Mouse (Mus musculus) megakaryocyte-erythroid progenitor cell, adult 5-6 weeks (primary cell): ENCODE results near the gene Cldnd2. TPM values are rescaled to one million over a fixed set of nuclear protein-coding genes. Genes with fewer than 3 reads are reported as not detected.

ENCODE experiments used
- ATAC-seq: replicated peaks from 2 replicates; pipeline ENCODE4 v1.8.0; 2016; ENCODE audit warnings: mild to moderate bottlenecking, inconsistent platforms; ENCODE audit not compliant: severe bottlenecking, poor library complexity, low FRiP score, low TSS enrichment
- total RNA-seq, 2 experiments: library from RNA; stranded (forward) in 1 of 2; stranded (reverse) in 1 of 2; fragments of 200-1000, 215-1000 nt in 1 of 2; fragments of >200 nt in 1 of 2; fragmentation: Nextera tagmentation in 1 of 2; gene quantifications; 2 replicates each; pipeline ENCODE4 v1.2.3; 2014 to 2017

Cldnd2 gene
- total RNA-seq, 2 experiments from 2014 or later: not detected

GRCm38 (mm10) chr7:43483236-43483635 is 42.7 kb downstream of the Cldnd2 start:
- ATAC-seq: peak; percentile 25; the same call in 1 of the 2 replicates

- ATAC-seq: no peak
These were observed 48.1 kb downstream of the Cldnd2 start for GRCm38 (mm10) chr7:43488646-43489045.

GRCm38 (mm10) chr7:43489631-43490125 is 49.1 kb downstream of the Cldnd2 start, which contains the start of gene Iglon5:
Gene Iglon5, minus strand, starts transcription at chr7:43490075.
- no peak for ATAC-seq

GRCm38 (mm10) chr7:43490182-43490584 is 49.6 kb downstream of the Cldnd2 start:
- no peak for ATAC-seq

- ATAC-seq: no peak
These were observed 50.3 kb downstream of the Cldnd2 start for GRCm38 (mm10) chr7:43490861-43491260.

Other genes starting within 250 kb of the Cldnd2 start
- gene Zfp715, start 127.5 kb upstream of the Cldnd2 start, total RNA-seq (2014; fragmentation: Nextera tagmentation): 11.5 and 15.9 TPM in 2 replicates
- 5.0 and 16.7 TPM in 2 replicates for gene Zfp715, start 127.5 kb upstream of the Cldnd2 start, total RNA-seq (2017)
- 6.4 and 6.9 TPM in 2 replicates for gene Siglecf, start 89.4 kb upstream of the Cldnd2 start, total RNA-seq (2014; fragmentation: Nextera tagmentation)
- 3.1 and 13.0 TPM in 2 replicates for gene Siglecf, start 89.4 kb upstream of the Cldnd2 start, total RNA-seq (2017)
- gene Siglecg, start 32.6 kb upstream of the Cldnd2 start, total RNA-seq (2014; fragmentation: Nextera tagmentation): 3.1 and 4.4 TPM in 2 replicates
- 1.3 TPM in 1 of 2 replicates, not detected in the other for gene Siglecg, start 32.6 kb upstream of the Cldnd2 start, total RNA-seq (2017)
- 2.1 TPM in 1 of 2 replicates, not detected in the other for gene Lim2, start 13.1 kb upstream of the Cldnd2 start, total RNA-seq (2014; fragmentation: Nextera tagmentation)
- gene Lim2, start 13.1 kb upstream of the Cldnd2 start, total RNA-seq (2017): not detected in 2 replicates
- gene Nkg7, start 3.7 kb upstream of the Cldnd2 start, total RNA-seq (2014; fragmentation: Nextera tagmentation): 49.9 and 86.7 TPM in 2 replicates
- gene Nkg7, start 3.7 kb upstream of the Cldnd2 start, total RNA-seq (2017): 41.8 and 53.8 TPM in 2 replicates
- gene Etfb, start 3.3 kb downstream of the Cldnd2 start, total RNA-seq (2014; fragmentation: Nextera tagmentation): 212 and 237 TPM in 2 replicates
- gene Etfb, start 3.3 kb downstream of the Cldnd2 start, total RNA-seq (2017): 396 and 426 TPM in 2 replicates
- gene Gm45233, start 3.3 kb downstream of the Cldnd2 start, total RNA-seq (2014; fragmentation: Nextera tagmentation): not detected in 2 replicates
- 4.2 TPM in 1 of 2 replicates, not detected in the other for gene Gm45233, start 3.3 kb downstream of the Cldnd2 start, total RNA-seq (2017)
- 2.3 and 2.9 TPM in 2 replicates for gene Vsig10l, start 22.4 kb downstream of the Cldnd2 start, total RNA-seq (2014; fragmentation: Nextera tagmentation)
- 3.0 and 8.9 TPM in 2 replicates for gene Vsig10l, start 22.4 kb downstream of the Cldnd2 start, total RNA-seq (2017)
- gene Iglon5, start 49.3 kb downstream of the Cldnd2 start, total RNA-seq (2014; fragmentation: Nextera tagmentation): not detected in 2 replicates
- gene Iglon5, start 49.3 kb downstream of the Cldnd2 start, total RNA-seq (2017): not detected in 2 replicates
- gene 4931406B18Rik, start 65.2 kb downstream of the Cldnd2 start, total RNA-seq (2014; fragmentation: Nextera tagmentation): not detected in 2 replicates
- gene 4931406B18Rik, start 65.2 kb downstream of the Cldnd2 start, total RNA-seq (2017): not detected in 2 replicates
- 1.9 and 3.5 TPM in 2 replicates for gene Cd33, start 103.6 kb downstream of the Cldnd2 start, total RNA-seq (2014; fragmentation: Nextera tagmentation)
- gene Cd33, start 103.6 kb downstream of the Cldnd2 start, total RNA-seq (2017): 0.19 and 0.42 TPM in 2 replicates
- gene Zfp658, start 121.5 kb downstream of the Cldnd2 start, total RNA-seq (2014; fragmentation: Nextera tagmentation): 1.0 and 1.2 TPM in 2 replicates
- gene Zfp658, start 121.5 kb downstream of the Cldnd2 start, total RNA-seq (2017): 0.09 and 0.11 TPM in 2 replicates
- gene Zfp719, start 138.8 kb downstream of the Cldnd2 start, total RNA-seq (2014; fragmentation: Nextera tagmentation): 5.0 and 5.5 TPM in 2 replicates
- gene Zfp719, start 138.8 kb downstream of the Cldnd2 start, total RNA-seq (2017): 4.2 and 4.5 TPM in 2 replicates
- not detected in 2 replicates for gene Zfp819, start 166.4 kb downstream of the Cldnd2 start, total RNA-seq (2014; fragmentation: Nextera tagmentation)
- gene Zfp819, start 166.4 kb downstream of the Cldnd2 start, total RNA-seq (2017): not detected in 2 replicates
- not detected in 2 replicates for gene Ceacam18, start 193.9 kb downstream of the Cldnd2 start, total RNA-seq (2014; fragmentation: Nextera tagmentation)
- not detected in 2 replicates for gene Ceacam18, start 193.9 kb downstream of the Cldnd2 start, total RNA-seq (2017)
- 0.84 TPM in 1 of 2 replicates, not detected in the other for gene Siglece, start 219.4 kb downstream of the Cldnd2 start, total RNA-seq (2014; fragmentation: Nextera tagmentation)
- gene Siglece, start 219.4 kb downstream of the Cldnd2 start, total RNA-seq (2017): 2.2 TPM in 1 of 2 replicates, not detected in the other
- 8.6 and 13.2 TPM in 2 replicates for gene Ctu1, start 231.2 kb downstream of the Cldnd2 start, total RNA-seq (2014; fragmentation: Nextera tagmentation)
- 5.3 and 8.8 TPM in 2 replicates for gene Ctu1, start 231.2 kb downstream of the Cldnd2 start, total RNA-seq (2017)
- gene Klk14, start 249.6 kb downstream of the Cldnd2 start, total RNA-seq (2014; fragmentation: Nextera tagmentation): not detected in 2 replicates
- not detected in 2 replicates for gene Klk14, start 249.6 kb downstream of the Cldnd2 start, total RNA-seq (2017)